Mouse (Mus musculus) stomach, embryonic 15.5 days (tissue): ENCODE measurements at regions not wholly inside any gene's neighbourhood (a gene's known extent, or its start where the extent isn't known, plus 50 kb on each side); places are given as distances from the start of the nearest gene placed in this dataset.

Experiments used
- ATAC-seq: fragments of 200-750 bp; cut with Nextera tagmentation; 2 replicates; pipeline ENCODE4 v1.8.0; 2017; ENCODE audit warnings: low read depth, moderate number of reproducible peaks, moderate TSS enrichment; ENCODE audit not compliant: insufficient read depth, low FRiP score
- H3K27ac ChIP-seq: fragments of 300-500 bp; sonication (generic); 2 replicates; pipeline ENCODE4 v1.5.1; 2015; ENCODE audit warnings: mild to moderate bottlenecking, inconsistent platforms
- H3K27me3 ChIP-seq: fragments of 300-500 bp; sonication (generic); replicated peaks from 2 replicates; pipeline ENCODE4 v1.6.1; 2015; ENCODE audit warnings: inconsistent platforms
- H3K36me3 ChIP-seq: fragments of 300-500 bp; sonication (generic); 2 replicates; pipeline ENCODE4 v1.6.1; 2015; ENCODE audit warnings: inconsistent platforms
- H3K4me1 ChIP-seq: fragments of 300-500 bp; sonication (generic); 2 replicates; pipeline ENCODE4 v1.6.1; 2015; ENCODE audit warnings: inconsistent platforms
- H3K4me2 ChIP-seq: fragments of 300-500 bp; sonication (generic); 2 replicates; pipeline ENCODE4 v1.6.1; 2015; ENCODE audit warnings: mild to moderate bottlenecking, inconsistent platforms
- H3K4me3 ChIP-seq: fragments of 300-500 bp; sonication (generic); replicated peaks from 2 replicates; pipeline ENCODE4 v1.5.1; 2015; ENCODE audit warnings: inconsistent platforms
- H3K9ac ChIP-seq: fragments of 300-500 bp; sonication (generic); 2 replicates; pipeline ENCODE4 v1.6.1; 2015; ENCODE audit warnings: inconsistent platforms
- H3K9me3 ChIP-seq: fragments of 300-500 bp; sonication (generic); 2 replicates; pipeline ENCODE4 v1.6.1; 2016; ENCODE audit warnings: inconsistent platforms
- WGBS: fragments of 180-500 bp; shearing (Covaris S2); methylation state at CpG from one replicate; pipeline ENCODE4 v1.1.7; 2015; 5-methylcytosine and 5-hydroxymethylcytosine counted together

DNA sequence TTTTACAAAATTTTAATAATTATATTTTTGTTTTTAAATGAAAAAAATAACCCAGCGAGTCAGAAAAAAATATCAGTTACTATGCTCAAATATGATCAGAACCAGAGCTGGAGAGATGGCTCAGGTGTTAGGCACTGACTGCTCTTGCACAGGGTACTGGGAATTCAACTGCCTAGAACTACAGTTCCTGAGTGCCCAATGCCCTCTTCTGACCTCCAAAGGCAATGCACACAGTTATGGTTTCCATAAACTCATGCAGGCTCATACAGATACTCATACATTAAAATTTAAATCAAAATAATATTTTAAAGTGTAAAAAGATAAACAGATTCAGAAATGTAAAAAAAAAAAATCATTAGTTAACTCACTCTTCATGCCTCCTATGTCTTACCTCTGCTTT lies 465.7 kb downstream of the Arl4a start:
- Histone ChIP-seq H3K4me3 (no peak overlapping the region), H3K36me3 (no peaks in the 10 kb centered on the region), H3K27me3 (no peaks in the 10 kb centered on the region), H3K4me1 (no peaks in the 10 kb centered on the region), H3K27ac (no peak overlapping the region), H3K9me3 (no peaks in the 10 kb centered on the region), H3K9ac (no peak overlapping the region), H3K4me2 (no peak overlapping the region)
- no peak for ATAC-seq
- 87% methylated on average over 1 of the region's 1 CpGs for WGBS

GRCm38 (mm10) chr12:39560734-39561446 lies 476.9 kb downstream of the Arl4a start:
- H3K27ac ChIP-seq: no peak overlapping the region
- ATAC-seq: no peak
- WGBS: 63% methylated on average over 4 of the region's 4 CpGs

GRCm38 (mm10) chr12:39558491-39558890 lies 479.3 kb downstream of the Arl4a start:
- Histone ChIP-seq H3K36me3 (no peaks in the 10 kb centered on the region), H3K9me3 (no peaks in the 10 kb centered on the region)
- WGBS: 93% methylated on average over 3 of the region's 3 CpGs

More at GRCm38 (mm10) chr12:39560734-39561446, 476.9 kb downstream of the Arl4a start:
- no peaks in the 10 kb centered on the region for H3K9me3 ChIP-seq
- no peak overlapping the region for H3K4me3 ChIP-seq
- no peaks in the 10 kb centered on the region for H3K36me3 ChIP-seq
- H3K4me2 ChIP-seq: no peak overlapping the region
- H3K4me1 ChIP-seq: no peaks in the 10 kb centered on the region
- H3K9ac ChIP-seq: no peak overlapping the region
- no peaks in the 10 kb centered on the region for H3K27me3 ChIP-seq

DNA sequence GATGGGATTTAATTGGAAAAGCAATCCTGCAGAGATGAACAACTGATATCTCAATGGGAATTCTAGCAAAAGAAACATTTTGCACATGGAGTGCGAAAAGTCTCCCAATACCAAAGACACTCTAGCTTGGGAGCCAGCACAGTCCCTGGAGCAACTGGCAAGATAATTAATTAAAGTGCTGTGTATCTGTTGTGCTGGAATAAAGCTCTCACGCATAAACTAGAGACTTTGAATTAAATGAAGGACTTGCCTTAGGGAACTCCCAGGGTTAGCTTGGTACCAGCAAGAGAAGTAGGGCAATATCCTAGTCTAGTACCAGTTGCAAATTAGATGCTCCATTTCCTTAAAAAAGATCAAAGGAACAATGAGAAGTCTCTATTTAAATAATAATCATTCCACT lies 501.5 kb downstream of the Arl4a start:
- Histone ChIP-seq H3K4me1 (no peaks in the 10 kb centered on the region), H3K4me2 (no peak overlapping the region), H3K36me3 (no peaks in the 10 kb centered on the region), H3K9ac (no peak overlapping the region), H3K4me3 (no peak overlapping the region), H3K9me3 (no peaks in the 10 kb centered on the region), H3K27ac (no peak overlapping the region), H3K27me3 (no peaks in the 10 kb centered on the region)
- WGBS: 71% methylated on average over 2 of the region's 2 CpGs
- no peak for ATAC-seq

More at GRCm38 (mm10) chr12:39558491-39558890, 479.3 kb downstream of the Arl4a start:
- no peak overlapping the region for H3K9ac ChIP-seq
- no peak for ATAC-seq
- no peak overlapping the region for H3K4me2 ChIP-seq
- H3K27ac ChIP-seq: no peak overlapping the region
- no peaks in the 10 kb centered on the region for H3K4me1 ChIP-seq
- no peak overlapping the region for H3K4me3 ChIP-seq
- H3K27me3 ChIP-seq: no peaks in the 10 kb centered on the region

GRCm38 (mm10) chr12:39528121-39528520 lies 509.7 kb downstream of the Arl4a start:
- Histone ChIP-seq H3K4me2 (no peak overlapping the region), H3K36me3 (no peaks in the 10 kb centered on the region), H3K9me3 (no peaks in the 10 kb centered on the region), H3K4me3 (no peak overlapping the region), H3K27me3 (no peaks in the 10 kb centered on the region), H3K9ac (no peak overlapping the region), H3K4me1 (no peaks in the 10 kb centered on the region), H3K27ac (no peak overlapping the region)
- no peak for ATAC-seq
- WGBS: 61% methylated on average over 4 of the region's 4 CpGs

GRCm38 (mm10) chr12:39527216-39527600 lies 510.6 kb downstream of the Arl4a start:
- no peak overlapping the region for H3K27ac ChIP-seq
- H3K27me3 ChIP-seq: no peaks in the 10 kb centered on the region
- ATAC-seq: no peak
- no peak overlapping the region for H3K4me3 ChIP-seq
- no peaks in the 10 kb centered on the region for H3K36me3 ChIP-seq
- H3K4me2 ChIP-seq: no peak overlapping the region
- WGBS: 72% methylated on average over 3 of the region's 3 CpGs
- H3K9me3 ChIP-seq: no peaks in the 10 kb centered on the region
- no peak overlapping the region for H3K9ac ChIP-seq
- no peaks in the 10 kb centered on the region for H3K4me1 ChIP-seq

GRCm38 (mm10) chr12:39526535-39527215 lies 511.1 kb downstream of the Arl4a start:
- Histone ChIP-seq H3K36me3 (no peaks in the 10 kb centered on the region), H3K4me3 (no peak overlapping the region), H3K27me3 (no peaks in the 10 kb centered on the region), H3K9me3 (no peaks in the 10 kb centered on the region), H3K27ac (no peak overlapping the region), H3K4me1 (no peaks in the 10 kb centered on the region), H3K9ac (no peak overlapping the region), H3K4me2 (no peak overlapping the region)
- WGBS: 70% methylated on average over 6 of the region's 6 CpGs
- ATAC-seq: no peak

DNA sequence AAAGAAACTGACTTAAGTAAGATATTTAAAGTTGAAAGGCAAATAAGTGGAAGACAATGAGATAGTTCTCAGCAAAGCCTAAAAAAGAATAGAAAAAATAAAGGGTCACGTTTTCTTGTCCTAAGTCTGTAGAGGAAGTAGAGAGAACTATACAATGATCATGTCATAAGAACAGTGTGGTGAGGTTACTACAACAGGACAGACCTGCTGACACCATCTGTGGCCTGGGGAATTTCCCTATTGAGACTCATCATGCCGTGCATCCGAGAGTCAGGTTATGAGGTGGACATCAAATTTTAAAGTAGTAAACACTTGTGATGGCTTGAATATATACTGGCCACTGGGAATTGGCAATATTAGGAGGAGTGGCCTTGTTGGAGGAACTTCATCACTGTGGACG lies 522.1 kb downstream of the Arl4a start:
- no peak overlapping the region for H3K9ac ChIP-seq
- no peak overlapping the region for H3K4me3 ChIP-seq
- H3K4me2 ChIP-seq: no peak overlapping the region
- 0 out of 2 replicates have a peak, but pooled peaks cover 4% of the 10 kb centered on the region for H3K27me3 ChIP-seq
- ATAC-seq: no peak
- H3K27ac ChIP-seq: no peak overlapping the region
- 80% methylated on average over 4 of the region's 4 CpGs for WGBS
- no peaks in the 10 kb centered on the region for H3K9me3 ChIP-seq
- H3K4me1 ChIP-seq: no peaks in the 10 kb centered on the region
- H3K36me3 ChIP-seq: no peaks in the 10 kb centered on the region

DNA sequence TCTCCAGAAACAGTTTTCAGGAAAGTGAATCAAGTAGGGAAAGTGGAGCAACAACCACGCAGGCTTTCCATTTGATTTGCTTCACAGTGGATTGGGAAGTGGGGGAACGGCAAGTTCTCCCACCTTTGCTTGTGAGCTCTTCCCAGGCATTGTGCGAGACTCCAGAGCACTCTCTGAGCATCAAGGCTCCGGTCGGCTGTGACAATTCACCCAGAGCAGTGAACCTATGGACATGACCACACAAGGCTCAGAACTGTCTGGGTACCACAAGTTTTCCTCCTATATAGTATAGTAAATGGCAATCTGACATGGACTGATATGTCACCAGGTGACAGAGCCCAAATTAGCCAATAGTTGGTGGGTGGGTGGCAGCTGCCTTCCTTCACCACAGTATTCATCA lies 527.0 kb downstream of the Arl4a start:
- Histone ChIP-seq H3K4me1 (no peaks in the 10 kb centered on the region), H3K4me3 (no peak overlapping the region), H3K4me2 (no peak overlapping the region), H3K9ac (no peak overlapping the region), H3K27ac (no peak overlapping the region), H3K9me3 (no peaks in the 10 kb centered on the region), H3K36me3 (no peaks in the 10 kb centered on the region), H3K27me3 (0 out of 2 replicates have a peak, but pooled peaks cover 4% of the 10 kb centered on the region)
- 83% methylated on average over 5 of the region's 5 CpGs for WGBS
- ATAC-seq: no peak

- no peaks in the 10 kb centered on the region for H3K9me3 ChIP-seq
- H3K4me3 ChIP-seq: no peak overlapping the region
- H3K27me3 ChIP-seq: 0 out of 2 replicates have a peak, but pooled peaks cover 4% of the 10 kb centered on the region
- H3K27ac ChIP-seq: no peak overlapping the region
- 26% methylated on average over 13 of the region's 13 CpGs for WGBS
- no peaks in the 10 kb centered on the region for H3K4me1 ChIP-seq
- no peaks in the 10 kb centered on the region for H3K36me3 ChIP-seq
- H3K4me2 ChIP-seq: no peak overlapping the region
- ATAC-seq: no peak
- no peak overlapping the region for H3K9ac ChIP-seq
These were observed 527.6 kb downstream of the Arl4a start for GRCm38 (mm10) chr12:39510073-39510812.

DNA sequence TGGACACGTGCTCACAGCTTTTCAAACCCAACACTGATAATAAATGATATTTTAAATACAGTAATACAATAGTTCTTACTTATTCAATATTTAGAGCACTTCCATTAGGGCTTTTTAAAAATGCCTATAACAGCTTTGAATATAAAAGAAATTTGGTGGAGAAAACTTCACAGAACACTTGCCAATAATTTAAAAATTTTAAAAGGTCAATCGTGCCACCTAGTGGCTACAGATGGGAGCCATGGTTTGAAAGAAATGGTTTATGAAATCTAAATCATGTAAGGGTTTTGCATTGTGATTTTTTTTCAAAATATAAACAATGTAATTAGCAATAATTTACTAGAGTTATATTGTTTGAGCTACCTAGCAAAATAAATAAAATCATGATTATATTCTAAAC lies 541.6 kb downstream of the Arl4a start:
- H3K27me3 ChIP-seq: no peaks in the 10 kb centered on the region
- H3K4me2 ChIP-seq: no peak overlapping the region
- H3K36me3 ChIP-seq: no peaks in the 10 kb centered on the region
- H3K4me1 ChIP-seq: no peaks in the 10 kb centered on the region
- H3K4me3 ChIP-seq: no peak overlapping the region
- no peak overlapping the region for H3K9ac ChIP-seq
- ATAC-seq: no peak
- H3K27ac ChIP-seq: no peak overlapping the region
- no peaks in the 10 kb centered on the region for H3K9me3 ChIP-seq
- whole genome bisulfite sequencing: 27% methylated on average over 2 of the region's 2 CpGs

- no peak overlapping the region for H3K4me3 ChIP-seq
- no peaks in the 10 kb centered on the region for H3K4me1 ChIP-seq
- no peak for ATAC-seq
- no peaks in the 10 kb centered on the region for H3K36me3 ChIP-seq
- H3K4me2 ChIP-seq: no peak overlapping the region
- no peaks in the 10 kb centered on the region for H3K27me3 ChIP-seq
- H3K9me3 ChIP-seq: no peaks in the 10 kb centered on the region
- 48% methylated on average over 6 of the region's 6 CpGs for WGBS
- no peak overlapping the region for H3K27ac ChIP-seq
- no peak overlapping the region for H3K9ac ChIP-seq
These were observed 544.1 kb downstream of the Arl4a start for GRCm38 (mm10) chr12:39493578-39494218.
